Mouse (Mus musculus) neural tube, embryonic 11.5 days (tissue): ENCODE measurements around the gene Itpkb. TPM values are rescaled to one million over a fixed set of nuclear protein-coding genes. Genes with fewer than 3 reads are reported as not detected.
"Not testable (repeated sequence)": the region's sequence is repeated elsewhere in the genome, so short reads cannot be mapped to it uniquely, and the experiment has no call there.

Source experiments
- ATAC-seq: fragments of 200-750 bp; cut with Nextera tagmentation; 2 replicates; pipeline ENCODE4 v1.8.0; 2017; ENCODE audit warnings: moderate number of reproducible peaks, mild to moderate bottlenecking, moderate TSS enrichment, moderate library complexity; ENCODE audit not compliant: insufficient read depth, low FRiP score, low TSS enrichment
- DNase-seq: peaks from one replicate; pipeline ENCODE4 v3.0.0-alpha.2; 2015; ENCODE audit warnings: low spot score
- H3K27ac ChIP-seq: fragments of 300-500 bp; sonication (generic); 2 replicates; pipeline ENCODE4 v1.5.1; 2014; ENCODE audit warnings: low read depth, mild to moderate bottlenecking, low read length
- H3K27me3 ChIP-seq: fragments of 300-500 bp; sonication (generic); 2 replicates; pipeline ENCODE4 v1.6.1; 2014; ENCODE audit warnings: mild to moderate bottlenecking, low read length, mixed read lengths; ENCODE audit not compliant: control insufficient read depth, insufficient read depth
- H3K36me3 ChIP-seq: fragments of 300-500 bp; sonication (generic); 2 replicates; pipeline ENCODE4 v1.6.1; 2014; ENCODE audit warnings: mild to moderate bottlenecking, low read length, moderate library complexity, mixed read lengths; ENCODE audit not compliant: control insufficient read depth, insufficient read depth
- H3K4me1 ChIP-seq: fragments of 300-500 bp; sonication (generic); 2 replicates; pipeline ENCODE4 v1.6.1; 2014; ENCODE audit warnings: low read length, mixed read lengths; ENCODE audit not compliant: control insufficient read depth, insufficient read depth
- H3K4me2 ChIP-seq: fragments of 300-500 bp; sonication (generic); 2 replicates; pipeline ENCODE4 v1.6.1; 2014; ENCODE audit warnings: low read depth, mild to moderate bottlenecking, moderate library complexity
- H3K4me3 ChIP-seq: fragments of 300-500 bp; sonication (generic); 2 replicates; pipeline ENCODE4 v1.5.1; 2014; ENCODE audit warnings: low read depth, low read length
- H3K9ac ChIP-seq: fragments of 300-500 bp; sonication (generic); 2 replicates; pipeline ENCODE4 v1.6.1; 2014; ENCODE audit warnings: mild to moderate bottlenecking, low read length
- H3K9me3 ChIP-seq: fragments of 300-500 bp; sonication (generic); 2 replicates; pipeline ENCODE4 v1.6.1; 2016; ENCODE audit warnings: low read length; ENCODE audit not compliant: control insufficient read depth
- WGBS: fragments of 180-500 bp; shearing (Covaris S2); extraction: QIAGEN DNeasy Blood & Tissue Kit; methylation state at CpG from one replicate; pipeline ENCODE4 v1.1.7; 2014; 5-methylcytosine and 5-hydroxymethylcytosine counted together
- polyA plus RNA-seq: library from polyadenylated mRNA; unstranded; fragments of >200 nt; fragmentation: Nextera tagmentation; extraction: Ambion mirVana; gene quantifications from 2 replicates; pipeline ENCODE4 v1.2.1, GENCODE M21; 2014

Itpkb gene
- polyA plus RNA-seq, 1 experiment from 2014 or later: 2.6 TPM

GRCm38 (mm10) chr1:180389213-180389760 is 59.0 kb downstream of the Itpkb start:
- DNase-seq, H3K4me3 ChIP-seq, ATAC-seq, H3K4me1 ChIP-seq, H3K36me3 ChIP-seq, H3K27ac ChIP-seq, H3K27me3 ChIP-seq, H3K9ac ChIP-seq, H3K4me2 ChIP-seq, H3K9me3 ChIP-seq: not testable (repeated sequence)
- WGBS: 88% methylated on average over 11 of the region's 11 CpGs

DNA sequence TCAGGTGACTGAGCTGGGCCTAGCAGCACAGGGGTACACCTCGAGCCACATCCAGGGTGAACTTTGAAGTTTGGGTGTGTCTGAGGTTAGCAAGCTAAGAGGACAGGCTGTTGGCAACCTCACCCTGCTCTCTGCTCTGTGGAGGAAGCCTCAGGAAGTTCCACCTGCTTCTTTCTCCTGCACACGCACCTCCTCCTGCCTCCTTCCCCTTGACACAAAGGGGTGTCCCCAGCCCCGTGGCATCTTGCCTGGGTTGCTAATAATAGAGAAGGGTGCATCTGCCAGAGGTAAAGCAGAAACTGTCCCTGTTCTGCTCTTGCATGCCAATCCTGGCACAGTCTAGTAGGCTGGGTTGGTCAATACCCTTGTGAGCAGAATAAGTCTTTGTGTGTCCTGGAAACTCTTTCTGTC is 60.0 kb downstream of the Itpkb start:
- H3K4me1 ChIP-seq: no peaks in the 10 kb centered on the region
- H3K9ac ChIP-seq: no peak overlapping the region
- no peak overlapping the region for H3K4me3 ChIP-seq
- no peaks in the 10 kb centered on the region for H3K9me3 ChIP-seq
- no peak overlapping the region for H3K4me2 ChIP-seq
- no peak for ATAC-seq
- no peak overlapping the region for H3K27ac ChIP-seq
- DNase-seq: no peak
- H3K27me3 ChIP-seq: no peaks in the 10 kb centered on the region
- WGBS: 68% methylated on average over 3 of the region's 3 CpGs
- H3K36me3 ChIP-seq: no peaks in the 10 kb centered on the region

GRCm38 (mm10) chr1:180390746-180391574 is 60.7 kb downstream of the Itpkb start:
- H3K27me3 ChIP-seq: no peaks in the 10 kb centered on the region
- H3K4me1 ChIP-seq: no peaks in the 10 kb centered on the region
- no peak overlapping the region for H3K4me3 ChIP-seq
- DNase-seq (no peak), ATAC-seq (no peak)
- no peak overlapping the region for H3K9ac ChIP-seq
- 82% methylated on average over 10 of the region's 10 CpGs for WGBS
- no peaks in the 10 kb centered on the region for H3K36me3 ChIP-seq
- no peak overlapping the region for H3K27ac ChIP-seq
- no peak overlapping the region for H3K4me2 ChIP-seq
- no peaks in the 10 kb centered on the region for H3K9me3 ChIP-seq

DNA sequence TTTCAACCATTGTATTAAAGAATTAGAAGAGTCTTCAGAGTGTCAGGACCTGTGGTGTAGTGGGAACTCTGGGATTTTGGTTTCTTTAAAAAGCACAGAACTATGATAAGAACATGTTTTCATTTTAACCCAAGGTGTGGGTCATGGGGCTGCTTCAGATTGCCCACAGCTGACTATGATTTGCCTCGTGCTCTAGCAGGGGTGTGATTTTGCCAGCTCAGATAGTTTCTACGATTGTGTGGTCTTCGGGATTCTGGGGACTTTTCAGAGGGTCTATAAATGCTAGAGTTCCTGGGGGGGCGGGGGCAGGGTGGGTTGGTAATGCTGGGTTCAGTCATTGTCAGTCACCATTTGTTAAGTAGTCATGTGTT is 61.3 kb downstream of the Itpkb start:
- Histone ChIP-seq H3K4me1 (no peaks in the 10 kb centered on the region), H3K27me3 (no peaks in the 10 kb centered on the region), H3K9me3 (no peaks in the 10 kb centered on the region), H3K9ac (no peak overlapping the region), H3K4me2 (no peak overlapping the region), H3K27ac (no peak overlapping the region), H3K36me3 (no peaks in the 10 kb centered on the region), H3K4me3 (no peak overlapping the region)
- WGBS: 90% methylated on average over 4 of the region's 4 CpGs
- ATAC-seq: no peak
- DNase-seq: no peak

GRCm38 (mm10) chr1:180392137-180392798 is 62.0 kb downstream of the Itpkb start:
- 82% methylated on average over 5 of the region's 5 CpGs for WGBS
- Histone ChIP-seq H3K4me3 (no peak overlapping the region), H3K4me1 (no peaks in the 10 kb centered on the region), H3K36me3 (no peaks in the 10 kb centered on the region), H3K9ac (no peak overlapping the region), H3K27ac (no peak overlapping the region), H3K4me2 (no peak overlapping the region), H3K27me3 (no peaks in the 10 kb centered on the region), H3K9me3 (no peaks in the 10 kb centered on the region)
- DNase-seq: no peak
- no peak for ATAC-seq

GRCm38 (mm10) chr1:180393017-180393797 is 62.9 kb downstream of the Itpkb start:
- Histone ChIP-seq H3K4me1 (no peaks in the 10 kb centered on the region), H3K9me3 (no peaks in the 10 kb centered on the region), H3K36me3 (no peaks in the 10 kb centered on the region), H3K4me2 (no peak overlapping the region), H3K27me3 (no peaks in the 10 kb centered on the region), H3K9ac (no peak overlapping the region), H3K4me3 (no peak overlapping the region), H3K27ac (no peak overlapping the region)
- 90% methylated on average over 9 of the region's 9 CpGs for WGBS
- ATAC-seq (no peak), DNase-seq (no peak)

- Histone ChIP-seq H3K36me3 (no peaks in the 10 kb centered on the region), H3K9me3 (no peaks in the 10 kb centered on the region), H3K4me1 (no peaks in the 10 kb centered on the region), H3K9ac (no peak overlapping the region), H3K27me3 (no peaks in the 10 kb centered on the region), H3K4me3 (no peak overlapping the region), H3K4me2 (no peak overlapping the region), H3K27ac (no peak overlapping the region)
- ATAC-seq (no peak), DNase-seq (no peak)
- 90% methylated on average over 12 of the region's 12 CpGs for WGBS
These were observed 63.6 kb downstream of the Itpkb start for GRCm38 (mm10) chr1:180393873-180394272.

GRCm38 (mm10) chr1:180397734-180398133 is 67.4 kb downstream of the Itpkb start:
- WGBS: 55% methylated on average over 5 of the region's 5 CpGs
- no peak for ATAC-seq
- Histone ChIP-seq H3K4me3 (no peak overlapping the region), H3K27ac (no peak overlapping the region), H3K27me3 (no peaks in the 10 kb centered on the region), H3K36me3 (no peaks in the 10 kb centered on the region), H3K9me3 (no peaks in the 10 kb centered on the region), H3K9ac (no peak overlapping the region), H3K4me1 (no peaks in the 10 kb centered on the region), H3K4me2 (no peak overlapping the region)
- no peak for DNase-seq
